Comparison of ENCODE assay signal across 8 mouse cellular contexts in genomic region chr5:66730621-66731301, GRCm38 (mm10). TPM values are rescaled to one million over a fixed set of nuclear protein-coding genes. Genes with fewer than 3 reads are reported as not detected.
DNase-seq lines count a peak whose midpoint lies in the region; ATAC-seq lines count a peak whose summit lies in the region.
"Had no signal": no experiment of that assay in that cellular context is flagged by ENCODE, and none has a peak within 500 bp of the region (broad histone marks: within the 10 kb centered on the region; RNA-seq: fewer than 3 reads in every experiment).

No protein-coding gene starts in this region.

- no peaks in the 10 kb centered on the region for H3K36me3 ChIP-seq in forebrain, embryonic 16.5 days (ENCODE audit: control insufficient read depth, insufficient read depth)

- peak; percentile 96 for ATAC-seq in forebrain, embryonic 16.5 days

- H3K4me3 ChIP-seq in forebrain, embryonic 16.5 days (replicated peaks; ENCODE audit: low read length) = no peak overlapping the region

- no peaks in the 10 kb centered on the region for H3K27me3 ChIP-seq in forebrain, embryonic 16.5 days (replicated peaks; ENCODE audit: control insufficient read depth, insufficient read depth, low read length)

- DNase-seq in MN1 (ENCODE audit: low spot score) = peak; percentile 9
- DNase-seq in adrenal gland, postnatal 36 days = peak; percentile 28 to 63
- DNase-seq in kidney, postnatal 10 days = peak; percentile 64
- peak; percentile 80 for DNase-seq in mesoderm, embryonic 11.5 days (ENCODE audit: low read depth, low spot score)
- DNase-seq in thymus, postnatal 25 days = no peak
- DNase-seq in urinary bladder, postnatal 36 days (ENCODE audit: low spot score in 2 of 2) = no peak

- no peaks in the 10 kb centered on the region for H3K9me3 ChIP-seq in forebrain, embryonic 16.5 days (ENCODE audit: control insufficient read depth, low read length)

- peaks cover 7% of the 10 kb centered on the region for H3K4me1 ChIP-seq in forebrain, embryonic 16.5 days (replicated peaks; ENCODE audit: control insufficient read depth, insufficient read depth, low read length)

- no peak overlapping the region for H3K9ac ChIP-seq in forebrain, embryonic 16.5 days (replicated peaks; ENCODE audit: low read depth, low read length)
- H3K9ac ChIP-seq: liver, embryonic 14.5 days had no signal

- peak overlapping the region; percentile 39; the same call in 1 of the 2 replicates for H3K27ac ChIP-seq in forebrain, embryonic 16.5 days (ENCODE audit: low read length)
- H3K27ac ChIP-seq: liver, embryonic 14.5 days had no signal

- H3K4me2 ChIP-seq in forebrain, embryonic 16.5 days (ENCODE audit: low read length) = peak overlapping the region; percentile 34

- 23% methylated on average over 11 of the region's 11 CpGs for WGBS in forebrain, embryonic 16.5 days

RNA-seq across cellular contexts. Expression of gene Limch1, which starts 14.9 kb away (rescaled TPM):
- total RNA-seq in adrenal gland, postnatal 36 days (2021) = 10 to 100 TPM; 88.4 to 88.6 TPM
- polyA plus RNA-seq in forebrain, embryonic 16.5 days (2015; fragmentation: Nextera tagmentation; extraction: Ambion mirVana) = 81.0 and 91.4 TPM in 2 replicates

RNA-seq across cellular contexts. Expression of gene Uchl1, which starts 54.9 kb away (rescaled TPM):
- total RNA-seq in adrenal gland, postnatal 36 days (2021) = 10 to 100 TPM; 53.4 to 87.8 TPM
- 1,188 and 1,480 TPM in 2 replicates for polyA plus RNA-seq in forebrain, embryonic 16.5 days (2015; fragmentation: Nextera tagmentation; extraction: Ambion mirVana)

Comparison
In these comparisons a context has a peak if more than half of its experiments do, and no peak if none do; other contexts are left out.
1. DNase-seq: peak in MN1 (single experiment), adrenal gland, postnatal 36 days (2 of 2), kidney, postnatal 10 days (single experiment) and mesoderm, embryonic 11.5 days (single experiment); none in thymus, postnatal 25 days (single experiment) and urinary bladder, postnatal 36 days (0 of 2).